In genomic region chr10:61492040-61492439, GRCm38 (mm10) we compare ENCODE assay signal across 8 mouse cellular contexts. TPM values are rescaled to one million over a fixed set of nuclear protein-coding genes. Genes with fewer than 3 reads are reported as not detected.
DNase-seq lines count a peak whose midpoint lies in the region; ATAC-seq lines count a peak whose summit lies in the region.

No protein-coding gene starts in this region.

- peak; percentile 56 for DNase-seq in T-cell, adult 2 months (ENCODE audit: low spot score)
- DNase-seq in cerebellum, postnatal 36 days, result peak; percentile 76 to 79
- DNase-seq in gastrocnemius, adult 18-20 months (ENCODE audit: low spot score), result peak; percentile 86
- DNase-seq in left cerebral cortex, adult 11 months (ENCODE audit: low spot score), result peak; percentile 25
- peak; percentile 71 for DNase-seq in right cerebral cortex, postnatal 25 days
- peak; percentile 78 to 83 for DNase-seq in urinary bladder, postnatal 36 days (ENCODE audit: low spot score in 2 of 2)

- no peaks in the 10 kb centered on the region for H3K36me3 ChIP-seq in hindbrain, embryonic 16.5 days (ENCODE audit: control insufficient read depth, insufficient read depth, low read length)
- no peaks in the 10 kb centered on the region for H3K36me3 ChIP-seq in megakaryocyte, embryonic 14.5 days (replicated peaks; ENCODE audit: low read length)

- no peak overlapping the region for H3K27ac ChIP-seq in hindbrain, embryonic 16.5 days (ENCODE audit: low read depth, low read length)

- no peaks in the 10 kb centered on the region for H3K9me3 ChIP-seq in hindbrain, embryonic 16.5 days (ENCODE audit: control insufficient read depth, low read length)
- no peaks in the 10 kb centered on the region for H3K9me3 ChIP-seq in megakaryocyte, embryonic 14.5 days

- WGBS in hindbrain, embryonic 16.5 days, result 10% methylated on average over 10 of the region's 11 CpGs

- H3K4me1 ChIP-seq in hindbrain, embryonic 16.5 days (ENCODE audit: control insufficient read depth, insufficient read depth, low read depth, low read length), result peaks cover 8% of the 10 kb centered on the region; the same call in 1 of the 2 replicates
- H3K4me1 ChIP-seq in megakaryocyte, embryonic 14.5 days, result peaks cover 17% of the 10 kb centered on the region

- H3K27me3 ChIP-seq in hindbrain, embryonic 16.5 days (replicated peaks; ENCODE audit: control insufficient read depth, insufficient read depth, low read length), result no peaks in the 10 kb centered on the region; the same call in 1 of the 2 replicates
- peaks cover 5% of the 10 kb centered on the region for H3K27me3 ChIP-seq in megakaryocyte, embryonic 14.5 days (replicated peaks)

- peak; percentile 58 for ATAC-seq in hindbrain, embryonic 16.5 days

- H3K4me3 ChIP-seq in hindbrain, embryonic 16.5 days (ENCODE audit: low read length), result no peak overlapping the region
- peak overlapping the region; percentile 56 for H3K4me3 ChIP-seq in megakaryocyte, embryonic 14.5 days (replicated peaks)

- H3K4me2 ChIP-seq in hindbrain, embryonic 16.5 days (ENCODE audit: low read length), result no peak overlapping the region

- no peak overlapping the region for H3K9ac ChIP-seq in hindbrain, embryonic 16.5 days (ENCODE audit: low read depth, low read length)

RNA-seq across cellular contexts. Expression of gene Lrrc20, which starts 16.4 kb away (rescaled TPM):
- 100 to 1,000 TPM; 161 to 167 TPM for total RNA-seq in gastrocnemius, adult 18-20 months (2021)
- polyA plus RNA-seq in hindbrain, embryonic 16.5 days (2015; fragmentation: Nextera tagmentation; extraction: Ambion mirVana), result 14.9 and 17.7 TPM in 2 replicates
- 2.0 and 5.2 TPM in 2 replicates for polyA plus RNA-seq in megakaryocyte, embryonic 14.5 days (2012; ENCODE audit: insufficient read depth, low replicate concordance)

RNA-seq across cellular contexts. Expression of gene Eif4ebp2, which starts 39.6 kb away (rescaled TPM):
- 100 to 1,000 TPM; 147 to 178 TPM for total RNA-seq in gastrocnemius, adult 18-20 months (2021)
- polyA plus RNA-seq in hindbrain, embryonic 16.5 days (2015; fragmentation: Nextera tagmentation; extraction: Ambion mirVana), result 43.2 and 46.6 TPM in 2 replicates
- 24.5 and 52.9 TPM in 2 replicates for polyA plus RNA-seq in megakaryocyte, embryonic 14.5 days (2012; ENCODE audit: insufficient read depth, low replicate concordance)

Comparison
In these comparisons a context has a peak if more than half of its experiments do, and no peak if none do; other contexts are left out.
1. DNase-seq: peak in every context shown above with its lines; median percentile 86 in gastrocnemius, adult 18-20 months; 80 in urinary bladder, postnatal 36 days; 78 in cerebellum, postnatal 36 days; 71 in right cerebral cortex, postnatal 25 days; 56 in T-cell, adult 2 months; 25 in left cerebral cortex, adult 11 months.